Mouse (Mus musculus): Measurements from ENCODE around the gene Phldb1. TPM values are rescaled to one million over a fixed set of nuclear protein-coding genes. Genes with fewer than 3 reads are reported as not detected.

Phldb1 gene
- not detected for total RNA-seq (2023)

DNA sequence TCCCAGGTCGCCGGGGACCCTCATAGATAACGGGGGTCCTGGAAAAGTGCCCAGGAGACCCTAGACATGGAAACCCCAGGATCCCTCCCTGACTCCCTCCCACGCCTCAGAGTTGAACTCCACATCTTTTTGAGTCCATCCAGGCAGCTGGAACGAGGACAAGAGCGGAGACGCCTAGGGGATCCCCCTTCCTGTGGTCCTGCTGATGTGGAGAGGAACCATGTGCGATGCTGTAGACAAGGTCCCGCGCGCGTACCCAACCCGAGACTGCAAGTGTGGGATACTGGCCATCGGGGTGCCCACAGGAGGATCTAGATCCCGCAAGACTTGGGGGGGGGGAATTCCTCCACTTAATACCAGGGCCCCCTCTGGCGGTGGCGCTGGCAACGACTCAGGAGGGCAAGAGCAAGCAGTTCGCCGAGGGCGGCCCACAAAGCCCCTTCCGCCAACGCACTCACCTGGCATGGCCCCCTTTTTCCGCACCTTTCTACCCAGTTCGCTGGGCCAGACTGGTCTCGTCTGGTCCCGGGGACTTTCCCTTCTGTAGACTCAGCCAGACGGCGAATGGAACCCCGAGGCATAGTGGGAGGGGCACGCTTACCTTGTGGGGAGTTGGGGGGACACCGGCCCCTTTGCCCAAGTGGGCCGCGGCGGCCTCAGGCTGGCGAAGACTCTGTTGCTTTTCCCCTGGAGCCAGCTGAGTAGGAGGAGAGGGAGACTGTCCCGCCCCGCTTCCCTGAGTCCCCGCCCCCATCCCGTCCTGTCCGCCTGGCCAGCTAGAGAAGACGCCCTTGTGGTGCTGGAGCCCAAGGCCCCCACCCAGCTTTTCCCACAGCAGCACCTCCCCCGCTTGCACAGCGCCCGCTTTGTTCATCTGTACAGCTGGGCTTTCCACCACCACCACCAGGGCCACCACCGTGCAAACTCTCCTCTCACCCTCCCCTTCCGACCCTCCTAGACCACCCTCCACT is at the start of gene Phldb1:
Phldb1 (minus strand) TSS at position 675 of the 971 bp plus-strand sequence.

DNA sequence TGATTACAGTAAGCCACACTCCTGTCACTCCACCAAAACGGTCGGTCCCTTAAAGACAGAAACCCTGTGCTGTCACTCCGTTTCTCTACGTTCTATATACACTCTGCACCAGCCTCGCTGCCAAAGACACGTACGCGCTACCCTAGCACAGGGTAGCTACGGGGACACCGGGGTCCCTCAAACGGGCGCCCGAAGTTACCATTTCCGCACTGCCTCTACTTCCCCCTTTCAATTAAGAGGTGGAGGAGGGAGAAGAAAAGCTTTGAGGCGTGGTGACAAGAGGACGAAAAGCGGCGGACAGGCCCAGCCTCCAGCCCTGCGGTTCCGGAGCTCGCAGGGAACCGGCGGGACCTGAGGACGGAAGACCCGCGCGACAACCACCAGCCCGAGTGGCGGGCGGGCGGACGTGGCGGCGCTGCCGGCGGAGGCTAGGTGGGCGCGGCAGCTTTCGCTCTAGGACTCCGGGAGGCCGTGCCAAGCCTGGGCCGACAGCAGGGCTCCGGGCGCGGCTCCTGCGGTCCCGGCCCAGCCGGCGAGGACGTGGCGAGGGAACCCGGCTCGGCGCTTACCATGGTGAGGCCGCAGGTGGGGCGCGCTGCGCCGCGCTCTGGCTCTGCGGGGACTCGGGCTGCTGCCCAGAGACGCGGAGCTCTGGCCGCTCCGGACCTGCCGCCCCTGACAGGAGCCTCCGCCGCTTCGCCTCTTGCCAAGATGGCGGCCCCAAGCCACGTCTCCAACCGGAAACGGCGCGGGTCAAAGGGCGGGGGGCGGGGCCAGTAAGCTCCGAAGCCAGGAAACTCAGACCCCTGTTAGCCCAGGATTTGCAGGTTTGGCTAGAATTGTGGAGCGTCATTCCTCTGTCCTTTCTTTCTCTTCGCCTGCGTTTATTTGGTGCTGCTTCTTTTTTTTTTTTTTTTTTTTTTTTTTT is 32.4 kb upstream of the Phldb1 start, which contains the start of the genes Arcn1 and Ift46:
Arcn1 (minus strand) TSS at position 745 of the 928 bp plus-strand sequence.
Ift46 (plus strand) TSS at position 808 of the 928 bp plus-strand sequence.

DNA sequence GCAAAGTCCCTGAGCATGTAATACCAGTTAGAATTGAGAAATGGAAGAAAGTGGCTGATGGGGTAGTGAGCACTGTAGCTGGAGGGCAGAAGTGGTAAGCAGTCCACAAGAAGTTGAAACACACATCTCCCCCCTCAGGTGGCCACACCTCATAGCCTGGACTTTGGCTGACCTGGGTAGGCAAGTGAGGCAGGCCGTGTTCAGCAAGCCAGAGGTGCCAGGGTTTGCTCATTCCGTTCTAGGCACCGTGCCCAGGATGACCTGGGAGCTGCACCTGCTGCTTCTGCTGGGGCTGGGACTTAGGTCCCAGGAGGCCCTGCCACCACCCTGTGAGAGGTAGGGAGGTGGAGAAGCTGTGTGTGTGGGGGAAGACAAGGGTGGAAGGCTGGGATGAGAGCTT is 62.0 kb downstream of the Phldb1 start, which contains the start of gene Treh:
Treh (plus strand) TSS at position 229 of the 400 bp plus-strand sequence.

Other genes starting within 250 kb of the Phldb1 start
- 19.7 TPM for gene Cxcr5, start 173.3 kb downstream of the Phldb1 start, total RNA-seq (2023)
- 229 TPM for gene Ddx6, start 130.3 kb downstream of the Phldb1 start, total RNA-seq (2023)
- gene Treh, start 62.0 kb downstream of the Phldb1 start, total RNA-seq (2023): not detected
- gene Arcn1, start 32.6 kb upstream of the Phldb1 start, total RNA-seq (2023): 112 TPM
- 67.6 TPM for gene Ift46, start 32.7 kb upstream of the Phldb1 start, total RNA-seq (2023)
- not detected for gene Tmem25, start 64.1 kb upstream of the Phldb1 start, total RNA-seq (2023)
- 4.5 TPM for gene Ttc36, start 67.9 kb upstream of the Phldb1 start, total RNA-seq (2023)
- gene Kmt2a, start 146.1 kb upstream of the Phldb1 start, total RNA-seq (2023): 135 TPM
- gene Atp5l, start 185.5 kb upstream of the Phldb1 start, total RNA-seq (2023): 149 TPM
- gene Ube4a, start 230.4 kb upstream of the Phldb1 start, total RNA-seq (2023): 110 TPM
- gene Cd3g, start 245.2 kb upstream of the Phldb1 start, total RNA-seq (2023): 495 TPM
- gene Cd3d, start 246.6 kb upstream of the Phldb1 start, total RNA-seq (2023): 490 TPM